Mouse (Mus musculus) testis, adult 2 months (tissue): Measurements from ENCODE around the gene St13. TPM values are rescaled to one million over a fixed set of nuclear protein-coding genes. Genes with fewer than 3 reads are reported as not detected.
A peak's percentile ranks its signal among the peaks of the same experiment; 100 is the strongest.
"Not testable (repeated sequence)": the region's sequence is repeated elsewhere in the genome, so short reads cannot be mapped to it uniquely, and the experiment has no call there.

Experiments used
- H3K27ac ChIP-seq: fragments of 200-500 bp; 2 replicates; pipeline ENCODE4 v1.5.1; 2012; ENCODE audit warnings: low read depth, low read length; ENCODE audit not compliant: control insufficient read depth, insufficient read depth
- H3K27me3 ChIP-seq: fragments of 200-500 bp; 2 replicates; pipeline ENCODE4 v1.6.1; 2012; ENCODE audit warnings: mild to moderate bottlenecking, low read length, moderate library complexity; ENCODE audit not compliant: control insufficient read depth, insufficient read depth
- H3K36me3 ChIP-seq: fragments of 200-500 bp; 2 replicates; pipeline ENCODE4 v1.6.1; 2012; ENCODE audit warnings: mild to moderate bottlenecking, low read length; ENCODE audit not compliant: control insufficient read depth, insufficient read depth
- H3K4me1 ChIP-seq: fragments of 200-500 bp; 2 replicates; pipeline ENCODE4 v1.6.1; 2012; ENCODE audit warnings: low read length; ENCODE audit not compliant: control insufficient read depth, insufficient read depth
- H3K4me3 ChIP-seq: fragments of 200-500 bp; 2 replicates; pipeline ENCODE4 v1.5.1; 2012; ENCODE audit warnings: low read depth, mild to moderate bottlenecking, low read length, moderate library complexity, mixed read lengths; ENCODE audit not compliant: control insufficient read depth
- CTCF ChIP-seq: fragments of 200-500 bp; IDR thresholded peaks from 2 replicates; pipeline ENCODE4 v1.5.1; 2012; ENCODE audit warnings: low read depth, mild to moderate bottlenecking, inconsistent platforms, low read length, moderate library complexity; ENCODE audit not compliant: control insufficient read depth, insufficient read depth, insufficient replicate concordance
- POLR2A ChIP-seq: fragments of 200-500 bp; IDR thresholded peaks from 2 replicates; pipeline ENCODE4 v1.6.1; 2012; ENCODE audit warnings: low read depth, mild to moderate bottlenecking, inconsistent platforms, low read length, moderate library complexity; ENCODE audit not compliant: control insufficient read depth
- polyA plus RNA-seq: library from polyadenylated mRNA; depleted of rRNA; stranded (reverse); fragments of >200 nt; gene quantifications from 2 replicates; pipeline ENCODE4 v1.2.3, GENCODE M21; 2012

St13 gene
- polyA plus RNA-seq, 1 experiment, result 47.3 TPM

GRCm38 (mm10) chr15:81421454-81421853, 21.6 kb upstream of the St13 start:
- no peak for TF ChIP-seq POLR2A
- no peak for TF ChIP-seq CTCF
- Histone ChIP-seq H3K36me3 (no peaks in the 10 kb centered on the region), H3K27ac (no peak overlapping the region), H3K27me3 (no peaks in the 10 kb centered on the region), H3K4me3 (no peak overlapping the region), H3K4me1 (peaks cover 2% of the 10 kb centered on the region; the same call in 1 of the 2 replicates)

GRCm38 (mm10) chr15:81418065-81418464, 18.2 kb upstream of the St13 start:
- H3K4me3 ChIP-seq, result no peak overlapping the region
- TF ChIP-seq POLR2A (no peak), CTCF (no peak)
- H3K27ac ChIP-seq, result no peak overlapping the region
- no peaks in the 10 kb centered on the region; the same call in 1 of the 2 replicates for H3K36me3 ChIP-seq
- peaks cover 2% of the 10 kb centered on the region; the same call in 1 of the 2 replicates for H3K4me1 ChIP-seq
- no peaks in the 10 kb centered on the region for H3K27me3 ChIP-seq

- not testable (repeated sequence) for H3K36me3 ChIP-seq, H3K27ac ChIP-seq, H3K27me3 ChIP-seq, H3K4me1 ChIP-seq
- peak overlapping the region; percentile 50; the same call in 1 of the 2 replicates for H3K4me3 ChIP-seq
Observed at GRCm38 (mm10) chr15:81416763-81417310, 17.0 kb upstream of the St13 start.

GRCm38 (mm10) chr15:81408199-81408598, 8.3 kb upstream of the St13 start, which contains the start of gene Dnajb7:
Gene Dnajb7, minus strand, starts transcription at chr15:81408299.
- Histone ChIP-seq H3K27me3 (no peaks in the 10 kb centered on the region), H3K4me3 (peak within 1 kb of the TSS; percentile 72), H3K27ac (peak within 1 kb of the TSS; percentile 63), H3K36me3 (no peaks in the 10 kb centered on the region), H3K4me1 (no peaks in the 10 kb centered on the region)
- TF ChIP-seq CTCF, result no peak
- no peak for TF ChIP-seq POLR2A

GRCm38 (mm10) chr15:81405008-81405407, 5.1 kb upstream of the St13 start:
- Histone ChIP-seq H3K27ac (no peak overlapping the region), H3K36me3 (no peaks in the 10 kb centered on the region), H3K4me3 (peak overlapping the region; percentile 56; the same call in 1 of the 2 replicates), H3K4me1 (no peaks in the 10 kb centered on the region), H3K27me3 (no peaks in the 10 kb centered on the region)
- TF ChIP-seq POLR2A (no peak), CTCF (no peak)

- H3K36me3 ChIP-seq, result no peaks in the 10 kb centered on the region; the same call in 1 of the 2 replicates
- TF ChIP-seq POLR2A, result no peak; the same call in 1 of the 2 replicates
- TF ChIP-seq CTCF, result no peak
- peak overlapping the region; percentile 98 for H3K4me3 ChIP-seq
- H3K27me3 ChIP-seq, result no peaks in the 10 kb centered on the region
- H3K27ac ChIP-seq, result peak overlapping the region; percentile 100
- H3K4me1 ChIP-seq, result no peaks in the 10 kb centered on the region; the same call in 1 of the 2 replicates
Observed at GRCm38 (mm10) chr15:81399297-81399637, 610 bp downstream of the St13 start.

- Histone ChIP-seq H3K4me3 (no peak overlapping the region; the same call in 1 of the 2 replicates), H3K27me3 (no peaks in the 10 kb centered on the region), H3K27ac (no peak overlapping the region), H3K4me1 (no peaks in the 10 kb centered on the region; the same call in 1 of the 2 replicates), H3K36me3 (no peaks in the 10 kb centered on the region; the same call in 1 of the 2 replicates)
- no peak for TF ChIP-seq POLR2A
- no peak for TF ChIP-seq CTCF
Observed at GRCm38 (mm10) chr15:81398189-81398588, 1.7 kb downstream of the St13 start.

- Histone ChIP-seq H3K4me3 (no peak overlapping the region), H3K27ac (no peak overlapping the region), H3K27me3 (no peaks in the 10 kb centered on the region), H3K4me1 (no peaks in the 10 kb centered on the region; the same call in 1 of the 2 replicates), H3K36me3 (no peaks in the 10 kb centered on the region; the same call in none of the 2 replicates)
- TF ChIP-seq CTCF (no peak), POLR2A (no peak)
Observed at GRCm38 (mm10) chr15:81394211-81394915, 5.5 kb downstream of the St13 start.
